Mouse (Mus musculus): Measurements from ENCODE around the gene Dnah10. TPM values are rescaled to one million over a fixed set of nuclear protein-coding genes. Genes with fewer than 3 reads are reported as not detected.

The Dnah10 gene
- not detected for total RNA-seq (2023)

GRCm38 (mm10) chr5:124724997-124725396, at the start of gene Dnah10:
Dnah10 (plus strand) TSS chr5:124725085.

DNA sequence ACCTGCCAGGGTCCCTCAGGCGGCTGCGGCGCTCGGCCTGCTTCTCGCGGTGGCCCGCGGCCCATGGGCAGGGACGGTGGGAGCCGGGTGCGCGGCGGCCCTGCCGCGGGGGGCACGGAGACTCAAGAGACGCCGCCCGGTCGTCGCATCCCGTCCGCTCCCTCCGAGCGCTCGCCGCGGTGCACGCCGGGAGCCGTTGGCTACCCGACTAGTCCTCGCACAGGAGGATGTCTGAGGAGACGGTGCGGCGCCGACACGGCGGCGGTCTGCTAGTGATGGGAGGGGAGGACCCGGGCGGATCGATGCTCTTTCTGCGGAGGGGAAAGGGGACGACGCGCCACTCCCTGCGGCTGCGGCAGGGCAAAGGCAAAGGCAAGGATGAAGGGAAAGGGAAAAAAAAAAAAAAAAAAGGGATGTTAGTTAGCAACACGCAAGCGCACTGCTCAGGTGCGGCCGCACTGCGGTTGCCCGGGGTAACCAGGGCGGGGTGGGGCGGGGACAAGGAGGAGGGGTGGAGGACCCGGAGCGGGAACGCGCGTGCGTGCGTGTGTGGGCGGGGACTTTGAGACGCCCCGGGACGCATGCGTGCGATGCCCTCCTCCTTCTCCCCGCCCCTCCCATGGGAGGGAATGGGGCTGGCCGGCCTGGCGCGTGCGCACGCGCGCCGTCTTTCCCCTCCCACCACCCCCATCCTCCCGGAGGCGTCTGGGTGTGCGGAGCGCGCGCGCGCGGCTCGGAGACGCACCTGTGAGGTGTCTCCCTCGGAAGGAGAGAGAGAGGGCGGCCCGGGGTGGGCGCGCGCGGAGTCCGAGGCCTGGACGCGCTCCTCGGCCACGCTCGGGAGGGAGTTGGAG, 137.4 kb downstream of the Dnah10 start, which contains the start of the genes Ccdc92 and Zfp664:
Gene Ccdc92, minus strand, starts transcription at position 412 of the 854 bp plus-strand sequence.
Gene Zfp664, plus strand, starts transcription at position 679 of the 854 bp plus-strand sequence.

Other genes starting within 250 kb of the Dnah10 start
- gene Rilpl2, start 246.7 kb upstream of the Dnah10 start, total RNA-seq (2023): 100 to 1,000 TPM; 130 to 175 TPM
- 10 to 100 TPM; 18.8 to 21.7 TPM for gene Snrnp35, start 242.0 kb upstream of the Dnah10 start, total RNA-seq (2023)
- gene Rilpl1, start 193.7 kb upstream of the Dnah10 start, total RNA-seq (2023): 1 to 10 TPM; 2.1 to 2.5 TPM
- gene Tmed2, start 184.4 kb upstream of the Dnah10 start, total RNA-seq (2023): 100 to 1,000 TPM; 103 to 111 TPM
- 10 to 100 TPM; 42.3 to 42.4 TPM for gene Ddx55, start 172.2 kb upstream of the Dnah10 start, total RNA-seq (2023)
- 10 to 100 TPM; 31.0 to 31.2 TPM for gene Eif2b1, start 146.0 kb upstream of the Dnah10 start, total RNA-seq (2023)
- gene Gtf2h3, start 145.9 kb upstream of the Dnah10 start, total RNA-seq (2023): 10 to 100 TPM; 36.4 to 49.6 TPM
- 10 to 100 TPM; 54.6 to 61.2 TPM for gene Atp6v0a2, start 96.5 kb upstream of the Dnah10 start, total RNA-seq (2023)
- 1 to 10 TPM; 1.2 to 1.5 TPM for gene Ccdc92, start 137.3 kb downstream of the Dnah10 start, total RNA-seq (2023)
- 10 to 100 TPM; 25.2 to 27.9 TPM for gene Zfp664, start 137.6 kb downstream of the Dnah10 start, total RNA-seq (2023)

Data from B cell, adult 67 days (primary cell).